Mouse (Mus musculus): ENCODE measurements around the gene Hspb9.

DNA sequence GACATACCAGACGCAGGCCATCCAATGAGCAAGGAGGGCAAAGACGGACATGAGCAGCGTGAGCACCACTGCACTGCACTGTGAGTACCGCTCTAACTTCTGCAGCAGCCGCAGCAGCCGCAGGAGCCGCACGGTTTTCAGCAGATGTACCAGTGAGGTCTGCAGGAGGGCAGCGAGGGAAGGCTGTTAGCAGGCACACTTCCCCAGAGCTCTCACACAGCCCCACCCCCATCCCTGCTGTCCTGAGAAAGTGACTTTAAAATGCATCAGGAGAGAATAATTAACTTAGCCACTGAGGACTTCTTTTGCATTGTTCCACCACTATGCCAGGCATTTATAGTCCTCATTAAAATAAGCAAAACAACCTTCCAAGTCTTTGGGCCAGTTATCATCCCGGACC is 38.6 kb downstream of the Hspb9 start:
- TF ChIP-seq MYC (IDR thresholded peaks at IDR 0.05; ENCODE audit: low read depth, low read length) (no peak), CTCF (IDR thresholded peaks at IDR 0.05 in 2 of 3, conservative IDR thresholded peaks at IDR 0.05 in 1 of 3; ENCODE audit: control insufficient read depth in 1 of 3, insufficient read depth in 1 of 3, low read depth in 2 of 3, low read length in 3 of 3, poor library complexity in 1 of 3, severe bottlenecking in 1 of 3) (no peak), SMC3 (IDR thresholded peaks at IDR 0.05; ENCODE audit: low read depth, low read length) (no peak), POLR2A (IDR thresholded peaks at IDR 0.05; ENCODE audit: control insufficient read depth in 1 of 2, insufficient read depth in 1 of 2, low read depth in 1 of 2, low read length in 2 of 2, poor library complexity in 1 of 2) (no peak), POLR2AphosphoS5 (IDR thresholded peaks at IDR 0.05; ENCODE audit: borderline replicate concordance, low read depth, low read length) (no peak), EP300 (IDR thresholded peaks at IDR 0.05; ENCODE audit: low read depth in 1 of 2, low read length in 2 of 2) (no peak)
